In genomic region chr11:98699911-98700310, GRCm38 (mm10) we compare ENCODE assay signal across 9 mouse cellular contexts. TPM values are rescaled to one million over a fixed set of nuclear protein-coding genes. Genes with fewer than 3 reads are reported as not detected.
A peak's percentile ranks its signal among the peaks of the same experiment; 100 is the strongest.
DNase-seq lines count a peak whose midpoint lies in the region; ATAC-seq and TF ChIP-seq lines count a peak whose summit lies in the region.
"Had no signal": no experiment of that assay in that cellular context is flagged by ENCODE, and none has a peak within 500 bp of the region (broad histone marks: within the 10 kb centered on the region; RNA-seq: fewer than 3 reads in every experiment).

No protein-coding gene starts in this region.

- peak; percentile 44; the same call in 1 of the 2 replicates for ATAC-seq in forebrain, embryonic 15.5 days (replicated peaks)
- ATAC-seq in hindbrain, postnatal 0 days = peak; percentile 69
- no peak; the same call in 1 of the 2 replicates for ATAC-seq in midbrain, embryonic 11.5 days (ENCODE audit: low FRiP score)

- H3K36me3 ChIP-seq in heart, embryonic 10.5 days = peaks cover 34% of the 10 kb centered on the region
- peaks cover 26% of the 10 kb centered on the region; the same call in 1 of the 2 replicates for H3K36me3 ChIP-seq in forebrain, embryonic 15.5 days
- peaks cover 10% of the 10 kb centered on the region for H3K36me3 ChIP-seq in hindbrain, postnatal 0 days (ENCODE audit: insufficient read depth, low read length)
- H3K36me3 ChIP-seq in midbrain, embryonic 11.5 days (ENCODE audit: control insufficient read depth, insufficient read depth, low read length) = peaks cover 3% of the 10 kb centered on the region; the same call in 1 of the 2 replicates

- no peaks in the 10 kb centered on the region for H3K9me3 ChIP-seq in heart, embryonic 10.5 days
- H3K9me3 ChIP-seq in forebrain, embryonic 15.5 days = no peaks in the 10 kb centered on the region
- H3K9me3 ChIP-seq in hindbrain, postnatal 0 days (ENCODE audit: low read length) = no peaks in the 10 kb centered on the region
- H3K9me3 ChIP-seq in midbrain, embryonic 11.5 days (ENCODE audit: control insufficient read depth, low read length) = no peaks in the 10 kb centered on the region

- H3K4me2 ChIP-seq in forebrain, embryonic 15.5 days (replicated peaks) = no peak overlapping the region
- H3K4me2 ChIP-seq in hindbrain, postnatal 0 days (ENCODE audit: low read depth, low read length) = no peak overlapping the region
- H3K4me2 ChIP-seq in midbrain, embryonic 11.5 days = no peak overlapping the region

- no peak overlapping the region for H3K9ac ChIP-seq in forebrain, embryonic 15.5 days (replicated peaks)
- H3K9ac ChIP-seq in hindbrain, postnatal 0 days (replicated peaks; ENCODE audit: low read length) = no peak overlapping the region
- no peak overlapping the region for H3K9ac ChIP-seq in midbrain, embryonic 11.5 days (ENCODE audit: low read length)

- H3K27ac ChIP-seq in heart, embryonic 10.5 days = no peak overlapping the region
- H3K27ac ChIP-seq in forebrain, embryonic 15.5 days (replicated peaks) = no peak overlapping the region
- H3K27ac ChIP-seq in hindbrain, postnatal 0 days = no peak overlapping the region
- H3K27ac ChIP-seq in midbrain, embryonic 11.5 days (ENCODE audit: low read depth, low read length) = no peak overlapping the region
- H3K27ac ChIP-seq: macrophage had no signal

- H3K4me1 ChIP-seq in heart, embryonic 10.5 days = peaks cover 14% of the 10 kb centered on the region; the same call in 1 of the 2 replicates
- 0 out of 2 replicates have a peak, but pooled peaks cover 3% of the 10 kb centered on the region for H3K4me1 ChIP-seq in forebrain, embryonic 15.5 days
- H3K4me1 ChIP-seq in hindbrain, postnatal 0 days (ENCODE audit: insufficient read depth, low read length) = no peaks in the 10 kb centered on the region
- H3K4me1 ChIP-seq in midbrain, embryonic 11.5 days (ENCODE audit: control insufficient read depth, insufficient read depth, low read length) = no peaks in the 10 kb centered on the region

- H3K4me3 ChIP-seq in heart, embryonic 10.5 days = no peak overlapping the region
- H3K4me3 ChIP-seq in forebrain, embryonic 15.5 days = no peak overlapping the region
- no peak overlapping the region for H3K4me3 ChIP-seq in hindbrain, postnatal 0 days (ENCODE audit: low read length)
- H3K4me3 ChIP-seq in midbrain, embryonic 11.5 days (ENCODE audit: low read depth, low read length) = no peak overlapping the region

- DNase-seq in heart, adult 11 months = peak; percentile 97
- no peak for DNase-seq in heart, embryonic 10.5 days (ENCODE audit: low spot score)
- DNase-seq in c-Kit-positive CD71-negative TER-119-negative erythroid progenitor cells, embryonic 14.5 days (ENCODE audit: low read depth) = peak; percentile 67
- peak; percentile 81 for DNase-seq in hindbrain, postnatal 0 days (ENCODE audit: low spot score)
- peak; percentile 76 to 87 for DNase-seq in left cerebral cortex, postnatal 14 days (ENCODE audit: low spot score in 2 of 2)
- peak; percentile 91 for DNase-seq in midbrain, embryonic 11.5 days (ENCODE audit: low spot score, missing footprints)
- peak; percentile 73 to 87 for DNase-seq in spleen, postnatal 10 days (ENCODE audit: low spot score in 2 of 2)

- TF ChIP-seq CTCF in hindbrain, postnatal 0 days (IDR thresholded peaks at IDR 0.05; ENCODE audit: low read depth) = peak; percentile 90

- peaks cover 19% of the 10 kb centered on the region; the same call in 1 of the 2 replicates for H3K27me3 ChIP-seq in heart, embryonic 10.5 days (ENCODE audit: insufficient read depth, poor library complexity, severe bottlenecking)
- no peaks in the 10 kb centered on the region for H3K27me3 ChIP-seq in forebrain, embryonic 15.5 days
- H3K27me3 ChIP-seq in hindbrain, postnatal 0 days (ENCODE audit: insufficient read depth, low read length) = no peaks in the 10 kb centered on the region
- H3K27me3 ChIP-seq in midbrain, embryonic 11.5 days (ENCODE audit: control insufficient read depth, insufficient read depth, low read length) = no peaks in the 10 kb centered on the region

- WGBS in heart, embryonic 10.5 days = 30% methylated on average over 4 of the region's 4 CpGs
- WGBS in forebrain, embryonic 15.5 days = 34% methylated on average over 4 of the region's 4 CpGs
- WGBS in hindbrain, postnatal 0 days = 35% methylated on average over 4 of the region's 4 CpGs
- WGBS in midbrain, embryonic 11.5 days = 49% methylated on average over 4 of the region's 4 CpGs

- intact Hi-C loops in left cerebral cortex, postnatal 14 days (cut with DNase I) = loop anchor here (2.0 to 5.0 kb wide), 2 partner anchors 87 to 207 kb away; partner anchors contain the start of gene Cdc6

RNA-seq across cellular contexts. Expression of gene Csf3, which starts 1.2 kb away (rescaled TPM):
- not detected in 2 replicates for polyA plus RNA-seq in heart, embryonic 10.5 days (2016; fragmentation: Nextera tagmentation; extraction: Ambion mirVana)
- polyA plus RNA-seq in forebrain, embryonic 15.5 days (2015; fragmentation: Nextera tagmentation; extraction: Ambion mirVana) = not detected in 2 replicates
- not detected in 2 replicates for total RNA-seq in hindbrain, postnatal 0 days (2014; rRNA removed)
- not detected in 2 replicates for polyA plus RNA-seq in hindbrain, postnatal 0 days (2015; fragmentation: Nextera tagmentation; extraction: Ambion mirVana)
- total RNA-seq in left cerebral cortex, postnatal 14 days (2021) = not detected
- polyA plus RNA-seq in midbrain, embryonic 11.5 days (2014; fragmentation: Nextera tagmentation; extraction: Ambion mirVana) = not detected in 2 replicates
- polyA plus RNA-seq: macrophage had no signal

RNA-seq across cellular contexts. Expression of gene Psmd3, which starts 17.6 kb away (rescaled TPM):
- 232 and 255 TPM in 2 replicates for polyA plus RNA-seq in heart, embryonic 10.5 days (2016; fragmentation: Nextera tagmentation; extraction: Ambion mirVana)
- polyA plus RNA-seq in forebrain, embryonic 15.5 days (2015; fragmentation: Nextera tagmentation; extraction: Ambion mirVana) = 209 and 213 TPM in 2 replicates
- total RNA-seq in hindbrain, postnatal 0 days (2014; rRNA removed) = 131 and 143 TPM in 2 replicates
- polyA plus RNA-seq in hindbrain, postnatal 0 days (2015; fragmentation: Nextera tagmentation; extraction: Ambion mirVana) = 185 and 190 TPM in 2 replicates
- 100 to 1,000 TPM; 128 to 134 TPM for total RNA-seq in left cerebral cortex, postnatal 14 days (2021)
- 142 and 155 TPM in 2 replicates for polyA plus RNA-seq in midbrain, embryonic 11.5 days (2014; fragmentation: Nextera tagmentation; extraction: Ambion mirVana)

RNA-seq across cellular contexts. Expression of gene Med24, which starts 29.3 kb away (rescaled TPM):
- 54.6 and 56.5 TPM in 2 replicates for polyA plus RNA-seq in heart, embryonic 10.5 days (2016; fragmentation: Nextera tagmentation; extraction: Ambion mirVana)
- polyA plus RNA-seq in forebrain, embryonic 15.5 days (2015; fragmentation: Nextera tagmentation; extraction: Ambion mirVana) = 85.1 and 93.6 TPM in 2 replicates
- total RNA-seq in hindbrain, postnatal 0 days (2014; rRNA removed) = 63.2 and 88.6 TPM in 2 replicates
- polyA plus RNA-seq in hindbrain, postnatal 0 days (2015; fragmentation: Nextera tagmentation; extraction: Ambion mirVana) = 47.1 and 48.3 TPM in 2 replicates
- 100 to 1,000 TPM in 1 of 2 experiments, 10 to 100 TPM in 1; 96.3 to 114 TPM for total RNA-seq in left cerebral cortex, postnatal 14 days (2021)
- polyA plus RNA-seq in midbrain, embryonic 11.5 days (2014; fragmentation: Nextera tagmentation; extraction: Ambion mirVana) = 66.1 and 67.1 TPM in 2 replicates

RNA-seq across cellular contexts. Expression of gene Gsdma, which starts 35.8 kb away (rescaled TPM):
- polyA plus RNA-seq in heart, embryonic 10.5 days (2016; fragmentation: Nextera tagmentation; extraction: Ambion mirVana) = not detected in 2 replicates
- polyA plus RNA-seq in forebrain, embryonic 15.5 days (2015; fragmentation: Nextera tagmentation; extraction: Ambion mirVana) = not detected in 2 replicates
- total RNA-seq in hindbrain, postnatal 0 days (2014; rRNA removed) = not detected in 2 replicates
- polyA plus RNA-seq in hindbrain, postnatal 0 days (2015; fragmentation: Nextera tagmentation; extraction: Ambion mirVana) = 0.14 and 0.16 TPM in 2 replicates
- total RNA-seq in left cerebral cortex, postnatal 14 days (2021) = not detected
- polyA plus RNA-seq in midbrain, embryonic 11.5 days (2014; fragmentation: Nextera tagmentation; extraction: Ambion mirVana) = not detected in 2 replicates
- polyA plus RNA-seq: macrophage had no signal

RNA-seq across cellular contexts. Expression of gene Thra, which starts 40.5 kb away (rescaled TPM):
- 19.2 and 23.2 TPM in 2 replicates for polyA plus RNA-seq in heart, embryonic 10.5 days (2016; fragmentation: Nextera tagmentation; extraction: Ambion mirVana)
- polyA plus RNA-seq in forebrain, embryonic 15.5 days (2015; fragmentation: Nextera tagmentation; extraction: Ambion mirVana) = 164 and 166 TPM in 2 replicates
- 725 and 812 TPM in 2 replicates for total RNA-seq in hindbrain, postnatal 0 days (2014; rRNA removed)
- polyA plus RNA-seq in hindbrain, postnatal 0 days (2015; fragmentation: Nextera tagmentation; extraction: Ambion mirVana) = 160 TPM in 2 replicates
- 1,000 to 10,000 TPM in 1 of 2 experiments, 100 to 1,000 TPM in 1; 962 to 1,004 TPM for total RNA-seq in left cerebral cortex, postnatal 14 days (2021)
- 21.9 and 23.7 TPM in 2 replicates for polyA plus RNA-seq in midbrain, embryonic 11.5 days (2014; fragmentation: Nextera tagmentation; extraction: Ambion mirVana)
